Mouse (Mus musculus) splenic B cell, adult 2 months (primary cell): ENCODE measurements around the gene Slfn2.

Experiments used
- DNase-seq: peaks from one replicate; pipeline ENCODE4 v3.0.0-alpha.2; 2011; ENCODE audit warnings: low read depth, low spot score
- H3K27me3 ChIP-seq: 2 replicates; pipeline ENCODE4 v1.6.1; 2012; ENCODE audit warnings: mild to moderate bottlenecking, low read length, moderate library complexity, mixed read lengths; ENCODE audit not compliant: control insufficient read depth, poor library complexity, insufficient read depth, severe bottlenecking
- H3K36me3 ChIP-seq: 2 replicates; pipeline ENCODE4 v1.6.1; 2012; ENCODE audit warnings: mild to moderate bottlenecking, low read length, moderate library complexity, mixed read lengths; ENCODE audit not compliant: control insufficient read depth, poor library complexity, insufficient read depth, severe bottlenecking

The Slfn2 gene

DNA sequence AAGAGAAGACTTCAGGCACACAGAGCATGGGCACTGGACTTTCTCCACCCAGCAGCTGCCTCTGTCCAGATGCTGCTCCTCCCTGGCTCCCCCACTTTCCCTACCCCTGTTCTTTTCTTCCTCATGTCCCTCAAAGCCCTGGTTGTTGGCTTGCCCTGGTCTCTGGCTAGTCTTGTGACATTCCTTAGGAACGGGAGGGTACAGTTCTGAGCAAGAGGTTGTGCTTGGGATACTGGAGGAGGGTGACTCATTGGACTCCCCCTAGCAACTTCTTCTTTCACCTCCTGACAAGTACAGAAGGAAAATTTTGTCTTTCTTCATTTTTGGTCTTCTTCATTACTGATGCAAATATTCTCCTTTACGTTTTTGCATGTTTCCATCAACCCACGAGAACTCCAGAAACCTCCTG is 967 bp upstream of the Slfn2 start:
- DNase-seq, result peak; percentile 71
- Histone ChIP-seq H3K27me3 (no peaks in the 10 kb centered on the region), H3K36me3 (peaks cover 7% of the 10 kb centered on the region)

DNA sequence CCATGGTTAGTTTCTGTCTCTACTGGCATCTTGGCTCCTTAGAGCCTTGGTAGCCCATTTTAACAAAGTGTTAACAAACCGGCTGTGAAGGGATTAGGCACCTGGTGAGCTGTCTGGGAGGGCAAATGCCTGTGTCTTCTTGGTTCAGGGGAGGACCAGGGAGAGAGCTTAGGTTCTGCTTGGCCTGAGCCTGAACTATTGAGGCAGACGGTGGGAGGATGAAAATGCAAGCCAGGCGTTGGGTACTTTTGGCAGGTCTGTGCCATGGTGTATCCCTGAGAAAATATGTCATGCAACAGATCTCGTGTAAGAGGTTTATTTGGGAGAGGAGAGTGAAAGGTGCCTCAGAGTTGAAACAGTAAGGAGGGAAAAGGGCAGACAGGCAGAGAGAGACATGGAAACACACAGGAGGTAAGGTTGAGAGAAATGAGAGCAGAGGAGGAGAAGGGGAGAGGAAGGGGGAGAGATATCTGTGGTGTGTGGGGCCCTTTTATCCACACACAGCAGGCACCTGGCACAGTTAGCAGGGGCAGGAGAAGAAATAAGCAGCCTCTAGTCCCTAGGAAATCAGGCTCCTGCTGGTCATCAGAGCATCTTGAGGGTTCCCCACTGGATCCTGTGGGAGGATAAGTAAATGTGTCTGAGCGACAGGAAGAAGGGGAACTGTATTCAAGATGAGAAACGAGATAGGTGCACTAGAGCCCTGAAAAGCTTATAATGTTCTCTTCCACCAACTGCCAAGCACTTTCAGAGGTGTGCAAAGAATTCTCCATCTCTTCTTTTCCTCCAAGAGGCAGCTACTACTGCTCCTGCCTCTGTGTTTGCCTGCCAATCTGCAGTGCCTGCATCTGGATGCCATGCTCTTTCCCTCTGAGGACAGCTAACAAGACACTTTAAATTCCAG is 781 bp downstream of the Slfn2 start:
- H3K27me3 ChIP-seq, result no peaks in the 10 kb centered on the region
- peak; percentile 17 for DNase-seq
- peaks cover 20% of the 10 kb centered on the region for H3K36me3 ChIP-seq

DNA sequence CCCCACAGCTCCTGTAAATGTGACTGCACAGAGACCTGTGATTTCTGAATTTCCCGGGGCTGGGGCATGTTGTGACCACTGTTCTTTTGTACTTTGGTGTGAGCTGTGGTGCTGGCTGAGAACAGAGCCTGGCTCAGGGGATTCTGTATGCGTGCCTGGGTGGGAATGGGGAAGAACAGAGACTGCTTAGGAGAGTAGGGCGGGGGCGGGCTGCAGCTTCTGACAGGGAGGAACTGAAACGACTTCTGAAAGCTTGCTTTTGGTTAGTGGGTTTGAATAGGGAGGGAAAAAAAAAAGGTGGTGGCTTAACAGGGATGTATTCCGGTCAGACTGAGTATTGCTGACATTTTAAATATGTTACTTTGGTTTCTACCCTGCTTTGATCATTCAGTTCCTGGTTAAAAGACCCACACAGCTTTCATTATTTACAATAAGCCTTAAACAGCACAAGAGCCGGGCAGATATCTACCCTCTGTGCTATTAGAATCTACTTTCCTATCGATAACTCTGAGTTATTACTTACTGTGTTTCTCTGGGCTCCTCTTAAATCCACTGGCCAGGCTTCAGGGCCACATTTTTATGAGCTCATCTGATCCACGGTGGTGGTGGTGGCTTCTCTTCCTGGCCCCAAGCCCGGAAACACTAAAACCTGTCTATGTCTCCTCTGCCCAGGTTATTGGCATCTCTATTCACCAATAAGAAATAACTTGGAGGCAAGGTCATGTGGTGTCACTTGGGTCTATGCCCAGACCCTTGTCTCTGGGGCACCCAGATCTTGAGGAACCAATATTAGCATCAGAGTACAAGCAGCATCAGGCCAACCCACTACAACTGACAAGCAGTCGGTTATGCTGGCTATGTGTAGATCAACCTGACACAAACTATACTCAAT is 2.0 kb downstream of the Slfn2 start:
- no peaks in the 10 kb centered on the region for H3K27me3 ChIP-seq
- DNase-seq, result peak; percentile 80
- H3K36me3 ChIP-seq, result peaks cover 20% of the 10 kb centered on the region

DNA sequence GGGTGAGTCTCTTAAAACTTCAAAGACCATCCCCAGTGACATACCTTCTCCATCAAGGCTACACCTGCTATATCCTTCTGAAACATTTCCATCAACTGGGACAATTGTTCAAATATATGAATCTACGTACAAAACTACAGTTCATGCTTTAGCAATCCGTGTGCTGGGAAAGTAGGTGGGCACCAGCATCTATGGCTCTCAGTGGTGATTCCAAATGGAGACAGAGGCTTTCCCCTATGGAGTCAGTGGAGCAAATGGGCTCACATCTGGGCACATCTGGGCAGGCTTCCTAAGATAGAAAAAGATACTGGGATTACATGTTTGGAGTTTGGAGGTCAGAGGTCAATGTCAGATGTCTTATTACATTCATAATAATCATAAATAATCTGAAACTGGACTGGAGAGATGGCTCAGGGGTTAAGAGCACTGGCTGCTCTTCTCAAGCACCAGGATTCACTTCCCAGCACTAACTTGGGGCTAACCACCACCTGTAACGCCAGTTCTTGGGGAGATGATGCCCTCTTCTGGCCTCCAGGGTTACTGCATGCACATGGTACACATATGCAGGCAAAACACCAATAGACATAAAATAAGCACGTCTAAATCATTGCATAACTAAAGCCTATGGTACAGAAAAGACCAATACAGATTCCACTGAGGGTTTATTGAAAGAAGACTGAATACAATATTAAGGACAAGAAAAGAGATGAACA is 3.2 kb downstream of the Slfn2 start:
- Histone ChIP-seq H3K27me3 (no peaks in the 10 kb centered on the region), H3K36me3 (peaks cover 20% of the 10 kb centered on the region)
- DNase-seq, result peak; percentile 61

DNA sequence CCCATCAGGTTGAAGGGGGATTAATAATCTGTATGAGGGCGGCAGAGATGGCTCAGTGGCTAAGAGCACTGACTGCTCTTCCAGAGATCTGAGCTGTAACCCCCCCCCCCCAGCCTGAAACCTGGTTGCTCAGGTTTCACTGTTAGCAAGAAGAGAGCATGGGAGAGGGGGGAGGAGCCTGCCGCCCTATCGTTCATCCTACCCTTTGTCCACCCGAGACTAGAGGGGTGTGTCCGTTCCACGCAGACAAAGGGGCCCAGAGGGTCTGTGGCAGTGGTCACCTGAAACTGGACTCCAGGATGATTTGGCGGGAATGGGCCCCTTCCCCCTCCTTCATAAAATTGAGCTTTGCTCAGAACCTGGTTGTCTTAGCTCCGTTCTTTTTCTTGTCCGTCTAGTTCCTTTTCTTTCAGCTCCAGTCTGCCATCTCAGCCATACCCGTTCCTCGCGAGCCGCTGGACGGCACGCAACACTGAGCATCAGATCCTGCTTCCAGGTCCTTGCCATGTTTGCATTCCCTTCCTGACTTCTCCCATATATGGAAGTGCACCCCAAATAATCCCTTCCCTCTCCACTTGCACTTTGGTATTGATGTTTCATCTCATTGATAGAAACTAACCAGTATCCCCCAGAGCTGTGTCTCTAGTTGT is 5.5 kb downstream of the Slfn2 start:
- Histone ChIP-seq H3K27me3 (no peaks in the 10 kb centered on the region), H3K36me3 (peaks cover 20% of the 10 kb centered on the region)
- DNase-seq, result no peak

DNA sequence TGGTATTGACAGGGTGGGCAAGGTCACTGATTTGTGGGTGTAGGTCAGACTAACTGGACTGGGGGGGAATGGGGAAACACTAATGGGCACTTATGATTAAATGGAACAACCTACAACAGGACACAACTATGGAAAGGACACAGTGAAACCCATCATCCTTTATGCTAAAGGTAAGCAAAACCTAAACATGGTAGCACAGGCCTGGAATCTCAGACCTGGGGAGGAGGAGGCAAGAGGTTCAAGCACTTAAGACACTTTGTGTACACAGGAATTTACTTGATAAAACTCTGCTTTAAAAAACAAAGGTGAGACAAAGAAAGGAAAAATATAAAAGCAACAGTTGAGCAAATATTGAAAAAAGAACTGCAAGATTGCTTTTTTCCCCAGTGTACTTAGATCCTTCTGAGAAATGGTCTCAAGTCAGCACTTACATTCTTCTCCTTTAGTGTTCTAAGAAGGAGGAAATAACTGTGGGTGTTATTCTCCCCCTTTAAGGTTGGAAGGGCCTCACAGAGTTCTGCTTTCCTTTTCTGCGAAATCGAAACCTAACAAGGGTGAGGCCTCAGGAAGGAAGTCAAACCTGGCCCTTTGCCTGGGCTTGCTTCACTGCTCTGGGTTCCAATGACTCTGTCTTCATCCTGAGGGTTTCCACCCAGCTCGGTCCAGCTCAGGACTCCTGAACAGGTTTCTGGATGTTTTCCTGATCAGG is 13.0 kb downstream of the Slfn2 start:
- Histone ChIP-seq H3K27me3 (no peaks in the 10 kb centered on the region), H3K36me3 (no peaks in the 10 kb centered on the region)
- DNase-seq, result peak; percentile 87

DNA sequence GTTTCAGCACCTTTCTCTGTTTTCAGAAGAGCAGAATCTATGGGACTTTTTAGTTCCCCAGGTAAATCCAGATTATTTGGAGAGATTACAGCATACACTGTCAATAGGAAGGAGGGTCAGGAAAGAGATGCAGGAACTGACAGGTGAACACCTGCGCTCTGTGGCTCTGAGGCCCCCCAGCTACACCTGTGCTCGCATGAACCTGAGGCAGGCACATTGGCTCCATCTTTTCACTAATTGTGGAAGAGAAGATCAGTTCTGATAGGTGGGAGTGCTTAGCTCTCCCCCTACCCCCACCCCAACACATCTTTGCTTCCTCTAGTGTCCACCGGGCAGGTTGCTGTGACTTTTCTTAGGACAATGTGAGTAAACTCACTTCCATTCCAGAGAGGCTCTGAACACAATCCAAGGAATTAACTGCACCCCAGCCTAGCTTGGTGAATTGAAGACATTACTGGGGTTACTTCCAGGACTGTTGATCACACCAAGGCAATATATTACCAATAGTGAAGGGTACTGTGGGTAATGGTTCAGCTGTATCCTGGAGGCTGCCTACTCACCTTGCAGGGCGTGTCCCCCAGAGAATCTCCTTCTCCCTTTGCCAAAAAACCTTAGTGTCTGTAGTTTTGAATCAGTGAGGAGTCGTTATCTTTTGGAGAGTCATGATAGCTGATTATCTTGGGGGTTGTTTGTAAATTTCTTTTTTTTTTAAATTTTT is 13.7 kb downstream of the Slfn2 start:
- Histone ChIP-seq H3K27me3 (no peaks in the 10 kb centered on the region), H3K36me3 (no peaks in the 10 kb centered on the region)
- DNase-seq, result peak; percentile 19

DNA sequence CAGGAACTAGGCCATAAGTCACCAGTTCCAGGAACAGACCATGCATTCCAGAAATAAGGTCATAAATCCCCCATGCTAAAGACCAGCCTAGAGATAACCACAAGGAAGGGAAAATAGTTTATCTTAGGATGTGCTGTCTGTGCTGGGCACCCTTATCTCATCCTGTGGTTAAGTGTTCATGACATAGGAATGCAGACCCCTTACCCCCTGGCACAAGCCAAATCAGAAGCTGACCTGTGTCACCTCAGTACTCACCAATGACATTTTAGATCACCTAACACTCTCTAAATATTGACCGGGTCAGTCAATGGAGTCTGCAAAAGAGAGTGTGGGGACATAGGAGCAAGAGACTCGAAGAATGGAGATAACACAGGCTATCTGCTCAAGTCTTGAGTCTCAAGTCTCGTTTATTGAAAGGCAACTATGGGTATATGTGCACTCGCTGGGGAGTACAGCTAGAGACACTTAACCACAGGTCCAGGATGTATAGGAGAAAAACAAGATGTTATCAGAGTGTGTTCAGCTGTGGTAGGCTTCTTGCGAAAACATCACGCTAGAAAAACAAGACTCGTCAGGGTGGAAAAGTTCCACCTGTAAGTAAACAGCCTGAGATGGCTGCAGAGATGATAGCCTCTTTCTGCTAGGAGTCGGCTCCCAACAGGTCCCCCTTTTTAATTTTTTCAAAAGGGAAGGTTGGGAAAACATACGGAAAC is 14.7 kb downstream of the Slfn2 start:
- H3K36me3 ChIP-seq, result no peaks in the 10 kb centered on the region
- H3K27me3 ChIP-seq, result no peaks in the 10 kb centered on the region
- peak; percentile 26 for DNase-seq

DNA sequence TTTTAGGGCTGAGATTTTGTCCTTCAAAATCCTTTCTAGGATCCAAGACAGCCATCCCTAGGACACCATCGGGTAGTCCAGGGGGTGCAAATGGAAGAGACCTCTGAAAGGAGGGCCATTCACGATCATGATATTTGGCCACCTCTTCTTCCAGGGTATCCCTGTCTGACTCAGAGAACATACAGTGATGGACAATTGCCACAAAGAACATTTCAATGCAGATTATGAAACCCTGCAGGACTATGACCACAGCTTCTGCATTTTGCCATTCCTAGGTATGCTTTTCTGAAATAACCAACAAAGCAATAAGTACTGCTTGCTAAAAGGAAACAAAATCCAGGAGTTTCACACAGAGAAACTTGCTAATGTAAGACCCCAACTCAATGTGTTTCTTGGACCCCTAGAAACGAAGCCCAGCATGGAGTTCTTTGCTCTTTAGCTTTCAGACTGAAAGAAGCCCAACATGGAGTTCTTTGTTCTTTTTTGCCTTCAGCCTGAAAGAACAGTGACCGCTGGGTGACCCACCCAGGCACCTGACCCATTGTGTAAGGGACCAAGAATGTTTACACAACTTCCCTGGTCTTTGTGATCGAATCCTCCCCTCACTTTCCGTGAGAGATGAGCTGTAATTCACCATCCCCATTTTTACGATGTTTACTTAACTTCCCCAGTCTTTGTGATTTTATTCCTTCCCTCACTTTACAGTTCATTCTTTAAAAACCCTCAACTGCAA is 18.0 kb downstream of the Slfn2 start:
- DNase-seq, result no peak
- Histone ChIP-seq H3K27me3 (no peaks in the 10 kb centered on the region), H3K36me3 (no peaks in the 10 kb centered on the region)

DNA sequence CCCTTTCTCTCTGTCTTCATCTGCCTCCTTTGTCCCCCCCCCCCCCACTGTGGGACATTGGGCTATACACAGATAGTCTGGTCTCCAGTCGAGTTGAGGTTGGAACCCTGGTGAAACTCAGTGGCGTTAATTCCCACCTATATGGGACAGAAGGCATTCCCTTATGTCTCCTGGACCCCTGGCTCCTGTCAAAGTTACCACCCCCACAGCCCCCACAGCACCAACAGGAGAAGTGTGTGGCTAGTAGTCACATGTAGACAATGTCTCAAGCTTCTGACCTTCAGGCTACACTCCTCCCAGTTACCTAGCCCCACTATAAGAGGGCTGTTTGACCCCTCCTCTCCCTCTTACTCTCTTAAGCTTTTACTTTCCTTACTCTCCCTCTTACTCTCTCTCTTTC is 19.2 kb downstream of the Slfn2 start:
- Histone ChIP-seq H3K27me3 (no peaks in the 10 kb centered on the region), H3K36me3 (no peaks in the 10 kb centered on the region)
- DNase-seq, result no peak

DNA sequence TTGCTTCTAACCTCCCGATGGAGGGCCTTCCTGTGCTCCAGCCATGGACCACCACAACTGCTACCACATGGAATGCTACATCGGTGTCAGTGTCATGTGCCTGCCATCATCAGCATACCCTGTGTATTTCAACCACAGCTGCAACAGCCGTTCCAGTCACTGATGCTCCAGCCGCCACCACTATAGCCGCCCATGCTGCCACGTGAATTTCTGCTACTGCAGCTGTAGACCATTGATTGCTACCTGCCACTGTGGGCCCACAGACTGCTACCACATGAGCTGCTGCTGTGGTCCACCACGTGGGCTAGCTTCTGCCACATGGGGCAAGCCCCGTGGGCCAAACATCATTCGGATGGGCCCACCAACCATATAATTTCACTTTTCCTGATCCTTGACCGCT is 19.8 kb downstream of the Slfn2 start:
- H3K36me3 ChIP-seq, result no peaks in the 10 kb centered on the region
- DNase-seq, result peak; percentile 0
- H3K27me3 ChIP-seq, result no peaks in the 10 kb centered on the region

DNA sequence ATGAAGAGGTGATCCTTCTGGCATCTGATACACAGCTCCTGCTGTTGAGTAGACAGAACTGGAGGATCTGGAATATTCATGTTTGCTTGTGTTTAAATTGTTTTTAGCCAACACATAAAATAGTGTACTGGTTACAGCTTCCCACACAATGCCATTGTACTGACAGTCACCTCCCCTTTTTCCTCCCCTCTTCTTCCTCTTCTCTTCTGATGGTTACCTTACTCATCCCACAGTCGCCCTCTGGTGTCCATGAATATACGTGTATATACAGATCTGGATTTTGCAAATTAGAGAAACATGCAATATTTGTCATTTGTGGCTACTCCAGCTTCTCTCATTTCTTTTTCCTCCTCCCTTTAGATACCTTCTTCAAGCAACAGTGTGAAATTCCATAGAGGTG is 50.2 kb downstream of the Slfn2 start:
- Histone ChIP-seq H3K27me3 (no peaks in the 10 kb centered on the region), H3K36me3 (no peaks in the 10 kb centered on the region)
- DNase-seq, result peak; percentile 87
